Mouse (Mus musculus): ENCODE data around the gene Abhd13.

- no peak for TF ChIP-seq CTCF (IDR thresholded peaks at IDR 0.05; ENCODE audit: insufficient read depth, low read length)
- TF ChIP-seq POLR2A (IDR thresholded peaks at IDR 0.05; ENCODE audit: borderline replicate concordance, extremely low read depth, low read depth, low read length): no peak
Measured at GRCm38 (mm10) chr8:9935574-9935973, 41.9 kb upstream of the Abhd13 start.
